Mouse (Mus musculus): ENCODE results near the gene Tmbim6. TPM values are rescaled to one million over a fixed set of nuclear protein-coding genes. Genes with fewer than 3 reads are reported as not detected.
A peak's percentile ranks its signal among the peaks of the same experiment; 100 is the strongest.

Tmbim6 gene
- polyA plus RNA-seq, 1 experiment from 2014 or later = 726 TPM

- Histone ChIP-seq H3K4me1 (ENCODE audit: control insufficient read depth, insufficient read depth, low read length) (peaks cover 50% of the 10 kb centered on the region), H3K27ac (ENCODE audit: low read length) (no peak overlapping the region), H3K4me3 (ENCODE audit: low read length) (no peak overlapping the region), H3K36me3 (ENCODE audit: control insufficient read depth, insufficient read depth, low read length) (no peaks in the 10 kb centered on the region), H3K4me2 (ENCODE audit: low read depth, low read length) (peak overlapping the region; percentile 22), H3K27me3 (replicated peaks; ENCODE audit: control insufficient read depth, insufficient read depth, low read length) (no peaks in the 10 kb centered on the region), H3K9ac (ENCODE audit: low read depth, low read length) (peak overlapping the region; percentile 36), H3K9me3 (ENCODE audit: control insufficient read depth, low read length) (no peaks in the 10 kb centered on the region)
- 38% methylated on average over 1 of the region's 1 CpGs for WGBS
- no peak for ATAC-seq
Measured at GRCm38 (mm10) chr15:99396462-99396861, 3.8 kb downstream of the Tmbim6 start.

GRCm38 (mm10) chr15:99396875-99397274, 4.2 kb downstream of the Tmbim6 start:
- H3K4me3 ChIP-seq (ENCODE audit: low read length) = no peak overlapping the region
- H3K4me2 ChIP-seq (ENCODE audit: low read depth, low read length) = peak overlapping the region; percentile 22

GRCm38 (mm10) chr15:99397622-99398021, 4.9 kb downstream of the Tmbim6 start:
- Histone ChIP-seq H3K36me3 (ENCODE audit: control insufficient read depth, insufficient read depth, low read length) (no peaks in the 10 kb centered on the region), H3K4me2 (ENCODE audit: low read depth, low read length) (no peak overlapping the region), H3K27ac (ENCODE audit: low read length) (no peak overlapping the region), H3K4me3 (ENCODE audit: low read length) (no peak overlapping the region), H3K9me3 (ENCODE audit: control insufficient read depth, low read length) (no peaks in the 10 kb centered on the region), H3K4me1 (ENCODE audit: control insufficient read depth, insufficient read depth, low read length) (peaks cover 47% of the 10 kb centered on the region), H3K27me3 (replicated peaks; ENCODE audit: control insufficient read depth, insufficient read depth, low read length) (no peaks in the 10 kb centered on the region), H3K9ac (ENCODE audit: low read depth, low read length) (no peak overlapping the region)
- WGBS = 87% methylated on average over 2 of the region's 2 CpGs
- ATAC-seq = no peak

More at GRCm38 (mm10) chr15:99396875-99397274, 4.2 kb downstream of the Tmbim6 start:
- Histone ChIP-seq H3K36me3 (ENCODE audit: control insufficient read depth, insufficient read depth, low read length) (no peaks in the 10 kb centered on the region), H3K4me1 (ENCODE audit: control insufficient read depth, insufficient read depth, low read length) (peaks cover 47% of the 10 kb centered on the region), H3K27me3 (replicated peaks; ENCODE audit: control insufficient read depth, insufficient read depth, low read length) (no peaks in the 10 kb centered on the region), H3K27ac (ENCODE audit: low read length) (0 out of 2 replicates have a peak overlapping the region, but pooled peaks have one; percentile 15), H3K9me3 (ENCODE audit: control insufficient read depth, low read length) (no peaks in the 10 kb centered on the region), H3K9ac (ENCODE audit: low read depth, low read length) (peak overlapping the region; percentile 36)
- 68% methylated on average over 4 of the region's 4 CpGs for WGBS
- no peak for ATAC-seq

GRCm38 (mm10) chr15:99399503-99400245, 7.0 kb downstream of the Tmbim6 start:
- Histone ChIP-seq H3K9ac (ENCODE audit: low read depth, low read length) (no peak overlapping the region), H3K4me2 (ENCODE audit: low read depth, low read length) (peak overlapping the region; percentile 6; the same call in 1 of the 2 replicates), H3K36me3 (ENCODE audit: control insufficient read depth, insufficient read depth, low read length) (0 out of 2 replicates have a peak, but pooled peaks cover 2% of the 10 kb centered on the region), H3K4me1 (ENCODE audit: control insufficient read depth, insufficient read depth, low read length) (peaks cover 46% of the 10 kb centered on the region), H3K9me3 (ENCODE audit: control insufficient read depth, low read length) (no peaks in the 10 kb centered on the region), H3K27ac (ENCODE audit: low read length) (peak overlapping the region; percentile 33; the same call in 1 of the 2 replicates), H3K27me3 (replicated peaks; ENCODE audit: control insufficient read depth, insufficient read depth, low read length) (no peaks in the 10 kb centered on the region), H3K4me3 (ENCODE audit: low read length) (no peak overlapping the region)
- 80% methylated on average over 15 of the region's 15 CpGs for WGBS
- no peak for ATAC-seq

GRCm38 (mm10) chr15:99400602-99401001, 7.9 kb downstream of the Tmbim6 start:
- no peaks in the 10 kb centered on the region for H3K27me3 ChIP-seq (replicated peaks; ENCODE audit: control insufficient read depth, insufficient read depth, low read length)
- H3K4me1 ChIP-seq (ENCODE audit: control insufficient read depth, insufficient read depth, low read length) = peaks cover 43% of the 10 kb centered on the region
- H3K9ac ChIP-seq (ENCODE audit: low read depth, low read length) = no peak overlapping the region
- no peak overlapping the region for H3K27ac ChIP-seq (ENCODE audit: low read length)
- H3K9me3 ChIP-seq (ENCODE audit: control insufficient read depth, low read length) = no peaks in the 10 kb centered on the region
- peaks cover 7% of the 10 kb centered on the region for H3K36me3 ChIP-seq (ENCODE audit: control insufficient read depth, insufficient read depth, low read length)
- peak; percentile 36 for ATAC-seq
- no peak overlapping the region for H3K4me2 ChIP-seq (ENCODE audit: low read depth, low read length)
- WGBS = 81% methylated on average over 6 of the region's 6 CpGs
- H3K4me3 ChIP-seq (ENCODE audit: low read length) = no peak overlapping the region

- Histone ChIP-seq H3K27ac (ENCODE audit: low read length) (peak overlapping the region; percentile 87), H3K36me3 (ENCODE audit: control insufficient read depth, insufficient read depth, low read length) (peaks cover 26% of the 10 kb centered on the region), H3K9ac (ENCODE audit: low read depth, low read length) (no peak overlapping the region), H3K4me1 (ENCODE audit: control insufficient read depth, insufficient read depth, low read length) (peaks cover 27% of the 10 kb centered on the region), H3K9me3 (ENCODE audit: control insufficient read depth, low read length) (no peaks in the 10 kb centered on the region), H3K4me2 (ENCODE audit: low read depth, low read length) (peak overlapping the region; percentile 31), H3K4me3 (ENCODE audit: low read length) (no peak overlapping the region; the same call in 1 of the 2 replicates), H3K27me3 (replicated peaks; ENCODE audit: control insufficient read depth, insufficient read depth, low read length) (no peaks in the 10 kb centered on the region)
- WGBS = 74% methylated on average over 12 of the region's 12 CpGs
- ATAC-seq = peak; percentile 91
Measured at GRCm38 (mm10) chr15:99403159-99403889, 10.6 kb downstream of the Tmbim6 start.

GRCm38 (mm10) chr15:99405150-99405549, 12.5 kb downstream of the Tmbim6 start:
- H3K4me2 ChIP-seq (ENCODE audit: low read depth, low read length) = no peak overlapping the region
- no peak for ATAC-seq
- H3K4me1 ChIP-seq (ENCODE audit: control insufficient read depth, insufficient read depth, low read length) = peaks cover 16% of the 10 kb centered on the region
- H3K27me3 ChIP-seq (replicated peaks; ENCODE audit: control insufficient read depth, insufficient read depth, low read length) = no peaks in the 10 kb centered on the region
- H3K4me3 ChIP-seq (ENCODE audit: low read length) = no peak overlapping the region
- H3K9me3 ChIP-seq (ENCODE audit: control insufficient read depth, low read length) = no peaks in the 10 kb centered on the region
- H3K9ac ChIP-seq (ENCODE audit: low read depth, low read length) = no peak overlapping the region
- WGBS = 86% methylated on average over 9 of the region's 9 CpGs
- no peak overlapping the region for H3K27ac ChIP-seq (ENCODE audit: low read length)
- peaks cover 31% of the 10 kb centered on the region for H3K36me3 ChIP-seq (ENCODE audit: control insufficient read depth, insufficient read depth, low read length)

GRCm38 (mm10) chr15:99406986-99407570, 14.4 kb downstream of the Tmbim6 start:
- H3K4me3 ChIP-seq (ENCODE audit: low read length) = no peak overlapping the region
- H3K27ac ChIP-seq (ENCODE audit: low read length) = no peak overlapping the region
- no peak overlapping the region for H3K4me2 ChIP-seq (ENCODE audit: low read depth, low read length)
- peaks cover 9% of the 10 kb centered on the region for H3K4me1 ChIP-seq (ENCODE audit: control insufficient read depth, insufficient read depth, low read length)
- no peak overlapping the region for H3K9ac ChIP-seq (ENCODE audit: low read depth, low read length)
- no peaks in the 10 kb centered on the region for H3K27me3 ChIP-seq (replicated peaks; ENCODE audit: control insufficient read depth, insufficient read depth, low read length)
- H3K9me3 ChIP-seq (ENCODE audit: control insufficient read depth, low read length) = no peaks in the 10 kb centered on the region
- no peak for ATAC-seq
- peaks cover 31% of the 10 kb centered on the region for H3K36me3 ChIP-seq (ENCODE audit: control insufficient read depth, insufficient read depth, low read length)
- 92% methylated on average over 15 of the region's 15 CpGs for WGBS

GRCm38 (mm10) chr15:99408845-99409244, 16.2 kb downstream of the Tmbim6 start:
- Histone ChIP-seq H3K4me1 (ENCODE audit: control insufficient read depth, insufficient read depth, low read length) (peaks cover 6% of the 10 kb centered on the region; the same call in 1 of the 2 replicates), H3K36me3 (ENCODE audit: control insufficient read depth, insufficient read depth, low read length) (peaks cover 29% of the 10 kb centered on the region), H3K4me3 (ENCODE audit: low read length) (no peak overlapping the region), H3K9me3 (ENCODE audit: control insufficient read depth, low read length) (no peaks in the 10 kb centered on the region), H3K27me3 (replicated peaks; ENCODE audit: control insufficient read depth, insufficient read depth, low read length) (no peaks in the 10 kb centered on the region), H3K4me2 (ENCODE audit: low read depth, low read length) (no peak overlapping the region), H3K27ac (ENCODE audit: low read length) (no peak overlapping the region), H3K9ac (ENCODE audit: low read depth, low read length) (no peak overlapping the region)
- no peak for ATAC-seq
- WGBS = 93% methylated on average over 9 of the region's 9 CpGs
